Mouse (Mus musculus) G1E (cell line): ENCODE data around the gene Baiap2. TPM values are rescaled to one million over a fixed set of nuclear protein-coding genes. Genes with fewer than 3 reads are reported as not detected.

Source experiments
- ATAC-seq: 2 replicates; pipeline ENCODE4 v1.8.0; 2016; ENCODE audit warnings: mild to moderate bottlenecking; ENCODE audit not compliant: insufficient number of reproducible peaks, poor library complexity, low FRiP score, severe bottlenecking; ENCODE audit errors: extremely low read depth
- DNase-seq: peaks from one replicate; pipeline ENCODE4 v3.0.0; 2012; ENCODE audit warnings: low spot score
- H3K27me3 ChIP-seq: 2 replicates; pipeline ENCODE4 v1.6.1; 2012; ENCODE audit warnings: mild to moderate bottlenecking, low read length, inconsistent platforms; ENCODE audit not compliant: insufficient read depth
- H3K36me3 ChIP-seq: replicated peaks from 2 replicates; pipeline ENCODE3; 2012; ENCODE audit warnings: mild to moderate bottlenecking, inconsistent platforms
- H3K4me1 ChIP-seq: 2 replicates; pipeline ENCODE4 v1.6.1; 2012; ENCODE audit warnings: low read depth, low read length, inconsistent platforms, mixed read lengths; ENCODE audit not compliant: insufficient read depth
- H3K4me3 ChIP-seq: 2 replicates; pipeline ENCODE4 v1.5.1; 2012; ENCODE audit warnings: low read depth, mild to moderate bottlenecking, inconsistent platforms, low read length, moderate library complexity, mixed read lengths
- H3K9me3 ChIP-seq: replicated peaks from 2 replicates; pipeline ENCODE4 v1.6.1; 2012; ENCODE audit warnings: inconsistent platforms
- CTCF ChIP-seq: IDR thresholded peaks from 2 replicates; pipeline ENCODE4 v1.5.1; 2012; ENCODE audit warnings: low read depth, low read length, inconsistent platforms, mixed read lengths
- GATA1 ChIP-seq: IDR thresholded peaks from 2 replicates; pipeline ENCODE4 v1.6.1; 2012; ENCODE audit warnings: borderline replicate concordance, low read length, inconsistent platforms, mixed read lengths
- GATA2 ChIP-seq: IDR thresholded peaks from 2 replicates; pipeline ENCODE4 v1.6.1; 2012; ENCODE audit warnings: low read depth, low read length, inconsistent platforms, borderline replicate concordance
- POLR2AphosphoS5 ChIP-seq: IDR thresholded peaks from 2 replicates; pipeline ENCODE4 v1.6.1; 2012; ENCODE audit warnings: low read depth, low read length, inconsistent platforms; ENCODE audit not compliant: insufficient replicate concordance
- TAL1 ChIP-seq: conservative IDR thresholded peaks from 2 replicates; pipeline ENCODE4 v1.6.1; 2012; ENCODE audit warnings: low read depth, low read length, inconsistent platforms, mixed read lengths
- polyA plus RNA-seq: library from polyadenylated mRNA; stranded (reverse); fragments of >175 nt; gene quantifications from 2 replicates; pipeline ENCODE4 v1.2.3, GENCODE M21; 2012
- total RNA-seq, 2 experiments: library from RNA; stranded (forward) in 1 of 2; stranded (reverse) in 1 of 2; fragments of 200-1000 nt in 1 of 2; fragments of >200 nt in 1 of 2; fragmentation: Nextera tagmentation in 1 of 2; gene quantifications; 2 replicates each; pipeline ENCODE4 v1.2.3; 2014 to 2017

Baiap2 gene
- total and polyA plus RNA-seq, 3 experiments, result 0.98 to 14.0 (median 3.6) TPM

DNA sequence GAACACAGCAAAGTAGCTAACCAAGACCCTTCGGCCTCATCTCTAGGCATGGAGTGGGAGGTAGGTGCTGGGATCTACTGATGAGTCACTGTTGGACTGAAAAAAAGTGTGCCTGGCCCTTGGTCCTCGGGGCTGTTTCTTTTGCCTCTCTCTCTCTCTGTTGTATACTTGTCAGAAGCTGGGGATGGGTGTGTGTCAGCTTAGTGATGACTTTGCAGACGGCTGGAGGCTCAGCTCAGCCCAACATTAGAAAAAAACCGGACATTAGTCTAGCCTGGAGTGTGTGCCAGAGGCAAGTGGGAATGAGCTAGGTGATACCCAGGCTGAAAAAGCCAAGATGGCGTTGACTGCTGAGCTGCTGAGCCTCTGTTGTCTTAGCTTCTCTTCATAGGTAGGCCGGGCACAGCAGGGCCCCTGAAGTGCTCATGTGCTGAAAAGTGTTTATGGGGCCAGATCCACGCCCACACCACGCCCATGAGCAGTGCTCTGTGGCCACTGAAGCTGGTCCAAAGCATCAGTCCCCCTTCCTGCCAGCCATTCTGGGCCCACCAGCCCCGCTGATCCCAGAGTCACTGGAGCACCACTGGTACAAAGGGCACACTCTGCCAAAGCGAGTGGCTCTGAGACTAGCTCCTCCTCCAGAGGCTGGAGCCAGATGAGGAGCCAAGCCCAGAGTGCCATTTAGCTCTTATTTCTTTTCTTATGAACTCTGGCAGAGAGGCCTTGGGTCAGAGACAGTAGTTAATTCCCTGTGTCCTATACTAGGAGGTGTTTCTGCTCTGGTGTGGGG is 37.2 kb downstream of the Baiap2 start:
- no peak for TF ChIP-seq CTCF
- TF ChIP-seq POLR2AphosphoS5, result no peak
- TF ChIP-seq TAL1, result no peak
- TF ChIP-seq GATA2, result no peak
- no peak for TF ChIP-seq GATA1
- peaks cover 7% of the 10 kb centered on the region; the same call in 1 of the 2 replicates for H3K27me3 ChIP-seq

GRCm38 (mm10) chr11:119981769-119982168 is 39.2 kb downstream of the Baiap2 start:
- Histone ChIP-seq H3K4me3 (no peak overlapping the region), H3K9me3 (no peaks in the 10 kb centered on the region), H3K27me3 (peaks cover 14% of the 10 kb centered on the region; the same call in 1 of the 2 replicates), H3K4me1 (peaks cover 4% of the 10 kb centered on the region; the same call in 1 of the 2 replicates), H3K36me3 (no peaks in the 10 kb centered on the region)
- no peak for DNase-seq
- ATAC-seq, result no peak
- TF ChIP-seq POLR2AphosphoS5, result no peak
- no peak for TF ChIP-seq TAL1
- no peak for TF ChIP-seq CTCF
- TF ChIP-seq GATA1, result no peak
- no peak for TF ChIP-seq GATA2

More for the DNA sequence above, 37.2 kb downstream of the Baiap2 start:
- H3K4me1 ChIP-seq, result peaks cover 4% of the 10 kb centered on the region; the same call in 1 of the 2 replicates
- H3K9me3 ChIP-seq, result no peaks in the 10 kb centered on the region
- no peak overlapping the region for H3K4me3 ChIP-seq
- no peak for ATAC-seq
- no peaks in the 10 kb centered on the region for H3K36me3 ChIP-seq
- no peak for DNase-seq

DNA sequence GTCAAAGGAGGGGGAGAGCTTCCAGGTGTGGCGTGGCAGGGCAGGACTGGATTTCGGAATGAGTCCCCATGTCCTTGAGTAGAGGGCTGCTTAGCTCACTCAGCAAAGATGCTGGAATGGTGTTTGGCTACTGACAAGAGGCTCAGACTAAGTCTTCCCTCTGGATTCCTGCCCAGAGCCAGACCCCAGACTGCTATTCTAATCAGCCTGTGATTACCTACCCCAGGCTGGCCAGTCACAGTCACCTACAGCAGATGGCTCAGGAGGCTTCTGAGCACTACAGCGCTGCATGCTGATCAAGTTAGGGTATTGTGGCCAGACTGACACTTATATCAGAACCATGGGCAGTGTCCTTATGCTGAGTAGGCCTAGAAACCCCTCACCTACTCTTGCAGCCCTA is 39.7 kb downstream of the Baiap2 start:
- peaks cover 12% of the 10 kb centered on the region; the same call in 1 of the 2 replicates for H3K27me3 ChIP-seq
- no peaks in the 10 kb centered on the region for H3K9me3 ChIP-seq
- TF ChIP-seq POLR2AphosphoS5, result no peak
- no peak for TF ChIP-seq CTCF
- no peak for TF ChIP-seq GATA1
- TF ChIP-seq GATA2, result no peak
- no peak for TF ChIP-seq TAL1
- H3K4me1 ChIP-seq, result peaks cover 4% of the 10 kb centered on the region; the same call in 1 of the 2 replicates
- no peaks in the 10 kb centered on the region for H3K36me3 ChIP-seq
- DNase-seq (no peak), ATAC-seq (no peak)
- no peak overlapping the region for H3K4me3 ChIP-seq

DNA sequence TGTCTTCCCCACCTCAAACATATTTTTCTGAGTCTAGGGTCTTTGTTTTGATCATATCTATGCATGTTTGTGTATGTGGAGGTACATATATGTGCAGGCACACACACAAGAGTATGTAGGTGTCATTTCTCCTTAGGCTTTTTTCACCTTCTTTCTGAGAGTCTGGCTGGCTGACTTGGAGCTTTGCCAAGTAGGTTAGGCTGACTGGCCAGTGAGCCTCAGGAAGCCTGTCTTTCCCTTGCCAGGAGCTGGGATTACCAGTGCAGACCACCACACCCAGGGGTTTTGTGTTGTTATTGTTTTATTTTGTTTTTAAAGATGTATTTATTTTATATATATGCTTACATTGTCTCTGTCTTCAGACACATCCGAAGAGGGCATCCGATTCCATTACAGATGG is 40.6 kb downstream of the Baiap2 start:
- H3K9me3 ChIP-seq, result no peaks in the 10 kb centered on the region
- H3K27me3 ChIP-seq, result peaks cover 20% of the 10 kb centered on the region
- TF ChIP-seq CTCF, result no peak
- ATAC-seq (no peak), DNase-seq (no peak)
- H3K36me3 ChIP-seq, result no peaks in the 10 kb centered on the region
- peaks cover 4% of the 10 kb centered on the region; the same call in 1 of the 2 replicates for H3K4me1 ChIP-seq
- H3K4me3 ChIP-seq, result no peak overlapping the region

GRCm38 (mm10) chr11:119986751-119987425 is 44.3 kb downstream of the Baiap2 start:
- no peak for TF ChIP-seq GATA2
- no peak for TF ChIP-seq CTCF
- no peak for TF ChIP-seq POLR2AphosphoS5
- TF ChIP-seq TAL1, result no peak
- no peak for TF ChIP-seq GATA1
- DNase-seq (no peak), ATAC-seq (no peak)
- H3K27me3 ChIP-seq, result peaks cover 36% of the 10 kb centered on the region
- H3K36me3 ChIP-seq, result no peaks in the 10 kb centered on the region
- H3K4me1 ChIP-seq, result peaks cover 6% of the 10 kb centered on the region
- H3K4me3 ChIP-seq, result no peak overlapping the region
- no peaks in the 10 kb centered on the region for H3K9me3 ChIP-seq

GRCm38 (mm10) chr11:119987876-119988275 is 45.3 kb downstream of the Baiap2 start:
- ATAC-seq (no peak), DNase-seq (no peak)
- no peak overlapping the region for H3K4me3 ChIP-seq
- peaks cover 6% of the 10 kb centered on the region for H3K4me1 ChIP-seq
- no peaks in the 10 kb centered on the region for H3K36me3 ChIP-seq
- peaks cover 37% of the 10 kb centered on the region for H3K27me3 ChIP-seq
- H3K9me3 ChIP-seq, result no peaks in the 10 kb centered on the region
- TF ChIP-seq CTCF (no peak), GATA1 (no peak), GATA2 (no peak), TAL1 (no peak), POLR2AphosphoS5 (no peak)
